Mouse (Mus musculus) neural tube, embryonic 14.5 days (tissue): ENCODE measurements around the gene Hmgb1. TPM values are rescaled to one million over a fixed set of nuclear protein-coding genes. Genes with fewer than 3 reads are reported as not detected.

Experiments used
- ATAC-seq: fragments of 200-750 bp; cut with Nextera tagmentation; 2 replicates; pipeline ENCODE4 v1.8.0; 2017; ENCODE audit warnings: low read depth, mild to moderate bottlenecking, moderate TSS enrichment, moderate library complexity
- H3K27ac ChIP-seq: fragments of 300-500 bp; sonication (generic); 2 replicates; pipeline ENCODE4 v1.5.1; 2014; ENCODE audit warnings: low read depth, mild to moderate bottlenecking, control low read depth, low read length, moderate library complexity, mixed read lengths
- H3K27me3 ChIP-seq: fragments of 300-500 bp; sonication (generic); 2 replicates; pipeline ENCODE4 v1.6.1; 2014; ENCODE audit warnings: low read length; ENCODE audit not compliant: control insufficient read depth, insufficient read depth
- H3K36me3 ChIP-seq: fragments of 300-500 bp; sonication (generic); 2 replicates; pipeline ENCODE4 v1.6.1; 2014; ENCODE audit warnings: low read length, mixed read lengths; ENCODE audit not compliant: control insufficient read depth, insufficient read depth
- H3K4me1 ChIP-seq: fragments of 300-500 bp; sonication (generic); 2 replicates; pipeline ENCODE4 v1.6.1; 2014; ENCODE audit warnings: low read length; ENCODE audit not compliant: control insufficient read depth, insufficient read depth
- H3K4me2 ChIP-seq: fragments of 300-500 bp; sonication (generic); 2 replicates; pipeline ENCODE4 v1.6.1; 2014; ENCODE audit warnings: mild to moderate bottlenecking, low read depth, low read length, control low read depth
- H3K4me3 ChIP-seq: fragments of 300-500 bp; sonication (generic); 2 replicates; pipeline ENCODE4 v1.5.1; 2014; ENCODE audit warnings: low read depth, low read length, control low read depth, mixed read lengths
- H3K9ac ChIP-seq: fragments of 300-500 bp; sonication (generic); replicated peaks from 2 replicates; pipeline ENCODE4 v1.6.1; 2014; ENCODE audit warnings: low read depth, mild to moderate bottlenecking, control low read depth, low read length, mixed read lengths
- H3K9me3 ChIP-seq: fragments of 300-500 bp; sonication (generic); 2 replicates; pipeline ENCODE4 v1.6.1; 2016; ENCODE audit warnings: low read length; ENCODE audit not compliant: control insufficient read depth
- WGBS: fragments of 180-500 bp; shearing (Covaris S2); extraction: QIAGEN DNeasy Blood & Tissue Kit; methylation state at CpG from one replicate; pipeline ENCODE4 v1.1.7; 2014; 5-methylcytosine and 5-hydroxymethylcytosine counted together
- polyA plus RNA-seq: library from polyadenylated mRNA; unstranded; fragments of >200 nt; fragmentation: Nextera tagmentation; extraction: Ambion mirVana; gene quantifications from 2 replicates; pipeline ENCODE4 v1.2.1, GENCODE M21; 2014

Hmgb1 gene
- polyA plus RNA-seq, 1 experiment from 2014 or later, result 766 TPM

- no peak overlapping the region for H3K4me3 ChIP-seq
- H3K9ac ChIP-seq, result no peak overlapping the region
- WGBS, result 26% methylated on average over 18 of the region's 18 CpGs
Measured at GRCm38 (mm10) chr5:149079018-149079757, 105.1 kb downstream of the Hmgb1 start.

GRCm38 (mm10) chr5:149077136-149077535 is 107.2 kb downstream of the Hmgb1 start:
- Histone ChIP-seq H3K4me3 (no peak overlapping the region), H3K4me1 (no peaks in the 10 kb centered on the region), H3K27ac (no peak overlapping the region), H3K4me2 (no peak overlapping the region), H3K36me3 (no peaks in the 10 kb centered on the region), H3K9me3 (no peaks in the 10 kb centered on the region), H3K9ac (no peak overlapping the region), H3K27me3 (no peaks in the 10 kb centered on the region)
- WGBS, result 94% methylated on average over 8 of the region's 8 CpGs
- ATAC-seq, result no peak

More at GRCm38 (mm10) chr5:149079018-149079757, 105.1 kb downstream of the Hmgb1 start:
- no peak overlapping the region for H3K27ac ChIP-seq
- no peaks in the 10 kb centered on the region for H3K36me3 ChIP-seq
- ATAC-seq, result no peak
- no peaks in the 10 kb centered on the region for H3K4me1 ChIP-seq
- no peaks in the 10 kb centered on the region for H3K9me3 ChIP-seq
- H3K4me2 ChIP-seq, result no peak overlapping the region
- H3K27me3 ChIP-seq, result no peaks in the 10 kb centered on the region

GRCm38 (mm10) chr5:149071546-149071945 is 112.7 kb downstream of the Hmgb1 start:
- Histone ChIP-seq H3K4me3 (no peak overlapping the region), H3K4me1 (no peaks in the 10 kb centered on the region), H3K27me3 (no peaks in the 10 kb centered on the region), H3K4me2 (no peak overlapping the region), H3K27ac (no peak overlapping the region), H3K9me3 (no peaks in the 10 kb centered on the region), H3K36me3 (no peaks in the 10 kb centered on the region), H3K9ac (no peak overlapping the region)
- no peak for ATAC-seq
- 95% methylated on average over 5 of the region's 5 CpGs for WGBS

- no peak overlapping the region for H3K9ac ChIP-seq
- no peaks in the 10 kb centered on the region for H3K9me3 ChIP-seq
- 97% methylated on average over 10 of the region's 10 CpGs for WGBS
- H3K36me3 ChIP-seq, result no peaks in the 10 kb centered on the region
- H3K27ac ChIP-seq, result no peak overlapping the region
- H3K4me1 ChIP-seq, result no peaks in the 10 kb centered on the region
- no peaks in the 10 kb centered on the region for H3K27me3 ChIP-seq
- ATAC-seq, result no peak
- no peak overlapping the region for H3K4me2 ChIP-seq
- H3K4me3 ChIP-seq, result no peak overlapping the region
Measured at GRCm38 (mm10) chr5:149068745-149069144, 115.5 kb downstream of the Hmgb1 start.

- Histone ChIP-seq H3K27me3 (no peaks in the 10 kb centered on the region), H3K9me3 (no peaks in the 10 kb centered on the region), H3K36me3 (no peaks in the 10 kb centered on the region), H3K9ac (no peak overlapping the region), H3K4me2 (no peak overlapping the region), H3K27ac (no peak overlapping the region), H3K4me3 (no peak overlapping the region), H3K4me1 (no peaks in the 10 kb centered on the region)
- WGBS, result 90% methylated on average over 17 of the region's 17 CpGs
- no peak for ATAC-seq
Measured at GRCm38 (mm10) chr5:149068247-149068740, 116.0 kb downstream of the Hmgb1 start.

- 77% methylated on average over 8 of the region's 8 CpGs for WGBS
- ATAC-seq, result no peak
- Histone ChIP-seq H3K36me3 (no peaks in the 10 kb centered on the region), H3K9ac (no peak overlapping the region), H3K4me3 (no peak overlapping the region), H3K4me2 (no peak overlapping the region), H3K27ac (no peak overlapping the region), H3K9me3 (no peaks in the 10 kb centered on the region), H3K4me1 (no peaks in the 10 kb centered on the region), H3K27me3 (no peaks in the 10 kb centered on the region)
Measured at GRCm38 (mm10) chr5:149067501-149067961, 116.8 kb downstream of the Hmgb1 start.

- 82% methylated on average over 1 of the region's 1 CpGs for WGBS
- no peak for ATAC-seq
- Histone ChIP-seq H3K27me3 (no peaks in the 10 kb centered on the region), H3K36me3 (no peaks in the 10 kb centered on the region), H3K27ac (no peak overlapping the region), H3K4me1 (no peaks in the 10 kb centered on the region), H3K9me3 (no peaks in the 10 kb centered on the region), H3K4me3 (no peak overlapping the region), H3K9ac (no peak overlapping the region), H3K4me2 (no peak overlapping the region)
Measured at GRCm38 (mm10) chr5:149062833-149063232, 121.5 kb downstream of the Hmgb1 start.

GRCm38 (mm10) chr5:149053352-149054168 is 130.7 kb downstream of the Hmgb1 start:
- no peak for ATAC-seq
- 3% methylated on average over 29 of the region's 34 CpGs for WGBS
- H3K9ac ChIP-seq, result peak overlapping the region; percentile 42; the same call in 1 of the 2 replicates

More at GRCm38 (mm10) chr5:149053352-149054168, 130.7 kb downstream of the Hmgb1 start:
- H3K27me3 ChIP-seq, result no peaks in the 10 kb centered on the region
- peaks cover 9% of the 10 kb centered on the region for H3K4me1 ChIP-seq
- H3K36me3 ChIP-seq, result no peaks in the 10 kb centered on the region
- H3K4me3 ChIP-seq, result peak overlapping the region; percentile 74
- no peaks in the 10 kb centered on the region for H3K9me3 ChIP-seq
- H3K4me2 ChIP-seq, result peak overlapping the region; percentile 86
- H3K27ac ChIP-seq, result peak overlapping the region; percentile 64
